ENCODE assay signal across 10 mouse cellular contexts in genomic region chr9:95089050-95089449, GRCm38 (mm10).
DNase-seq lines count a peak whose midpoint lies in the region; ATAC-seq and TF ChIP-seq lines count a peak whose summit lies in the region.
"Had no signal": no experiment of that assay in that cellular context is flagged by ENCODE, and none has a peak within 500 bp of the region (broad histone marks: within the 10 kb centered on the region; RNA-seq: fewer than 3 reads in every experiment).

No protein-coding gene starts in this region.

- no peak for TF ChIP-seq EP300 in liver, postnatal 0 days (IDR thresholded peaks at IDR 0.05; ENCODE audit: low read depth)

- H3K4me1 ChIP-seq in lung, embryonic 14.5 days (ENCODE audit: insufficient read depth), result no peaks in the 10 kb centered on the region
- no peaks in the 10 kb centered on the region for H3K4me1 ChIP-seq in lung, adult 2 months (ENCODE audit: control insufficient read depth, insufficient read depth, low read length)
- peaks cover 6% of the 10 kb centered on the region; the same call in 1 of the 2 replicates for H3K4me1 ChIP-seq in hindbrain, postnatal 0 days (ENCODE audit: insufficient read depth, low read length)
- H3K4me1 ChIP-seq in neural tube, embryonic 13.5 days (replicated peaks), result peaks cover 17% of the 10 kb centered on the region
- H3K4me1 ChIP-seq in liver, postnatal 0 days (ENCODE audit: insufficient read depth), result no peaks in the 10 kb centered on the region
- H3K4me1 ChIP-seq: heart, embryonic 15.5 days had no signal

- no peak for TF ChIP-seq POLR2A in lung, adult 2 months (IDR thresholded peaks at IDR 0.05; ENCODE audit: borderline replicate concordance, extremely low read depth, low read depth, low read length)

- H3K9me3 ChIP-seq in lung, embryonic 14.5 days (ENCODE audit: low read depth, low read length), result no peaks in the 10 kb centered on the region
- no peaks in the 10 kb centered on the region for H3K9me3 ChIP-seq in hindbrain, postnatal 0 days (ENCODE audit: low read length)
- H3K9me3 ChIP-seq in neural tube, embryonic 13.5 days, result no peaks in the 10 kb centered on the region
- no peaks in the 10 kb centered on the region for H3K9me3 ChIP-seq in liver, postnatal 0 days (ENCODE audit: low read length)
- H3K9me3 ChIP-seq: heart, embryonic 15.5 days had no signal

- no peak overlapping the region for H3K27ac ChIP-seq in lung, embryonic 14.5 days (ENCODE audit: low read depth)
- H3K27ac ChIP-seq in hindbrain, postnatal 0 days, result peak overlapping the region; percentile 54; the same call in 1 of the 2 replicates
- H3K27ac ChIP-seq in neural tube, embryonic 13.5 days (replicated peaks), result no peak overlapping the region
- H3K27ac ChIP-seq in liver, postnatal 0 days (ENCODE audit: low read depth), result no peak overlapping the region
- H3K27ac ChIP-seq: heart, embryonic 15.5 days had no signal

- DNase-seq in lung, embryonic 14.5 days, result peak; percentile 15
- DNase-seq in lung, adult 2 months, result no peak
- peak; percentile 63 for DNase-seq in brain, adult 2 months (ENCODE audit: low read depth, low spot score)
- peak; percentile 82 for DNase-seq in hindbrain, postnatal 0 days (ENCODE audit: low spot score)
- DNase-seq in liver, postnatal 0 days, result no peak
- no peak for DNase-seq in spleen, adult 12 weeks (ENCODE audit: low spot score)
- no peak for DNase-seq in testis, postnatal 10 days (ENCODE audit: low spot score)
- DNase-seq: embryo, embryonic 11 days had no signal

- no peaks in the 10 kb centered on the region for H3K27me3 ChIP-seq in lung, embryonic 14.5 days (ENCODE audit: insufficient read depth, low read length)
- H3K27me3 ChIP-seq in hindbrain, postnatal 0 days (ENCODE audit: insufficient read depth, low read length), result no peaks in the 10 kb centered on the region
- H3K27me3 ChIP-seq in neural tube, embryonic 13.5 days, result no peaks in the 10 kb centered on the region
- H3K27me3 ChIP-seq in liver, postnatal 0 days (ENCODE audit: insufficient read depth, low read length), result no peaks in the 10 kb centered on the region
- H3K27me3 ChIP-seq: heart, embryonic 15.5 days had no signal

- WGBS in lung, embryonic 14.5 days, result 65% methylated on average over 6 of the region's 6 CpGs
- 41% methylated on average over 6 of the region's 6 CpGs for WGBS in lung, adult 2 months
- 14% methylated on average over 6 of the region's 6 CpGs for WGBS in hindbrain, postnatal 0 days
- 27% methylated on average over 6 of the region's 6 CpGs for WGBS in neural tube, embryonic 13.5 days
- WGBS in liver, postnatal 0 days (ENCODE audit: insufficient replicate concordance), result 65% methylated on average over 6 of the region's 6 CpGs

- no peak for ATAC-seq in lung, embryonic 14.5 days (ENCODE audit: insufficient read depth)
- peak; percentile 92 for ATAC-seq in hindbrain, postnatal 0 days
- ATAC-seq in neural tube, embryonic 13.5 days (ENCODE audit: low read depth), result peak; percentile 79
- no peak for ATAC-seq in liver, postnatal 0 days

- H3K36me3 ChIP-seq in lung, embryonic 14.5 days (ENCODE audit: insufficient read depth), result no peaks in the 10 kb centered on the region
- no peaks in the 10 kb centered on the region for H3K36me3 ChIP-seq in hindbrain, postnatal 0 days (ENCODE audit: insufficient read depth, low read length)
- H3K36me3 ChIP-seq in neural tube, embryonic 13.5 days, result no peaks in the 10 kb centered on the region
- no peaks in the 10 kb centered on the region for H3K36me3 ChIP-seq in liver, postnatal 0 days (replicated peaks; ENCODE audit: insufficient read depth, low read length)
- H3K36me3 ChIP-seq: heart, embryonic 15.5 days had no signal

- no peak for TF ChIP-seq CTCF in lung, embryonic 14.5 days (IDR thresholded peaks at IDR 0.05; ENCODE audit: low read depth)
- no peak for TF ChIP-seq CTCF in lung, adult 2 months (IDR thresholded peaks at IDR 0.05; ENCODE audit: insufficient read depth, low read length)
- no peak for TF ChIP-seq CTCF in hindbrain, postnatal 0 days (IDR thresholded peaks at IDR 0.05; ENCODE audit: low read depth)
- TF ChIP-seq CTCF in liver, postnatal 0 days (IDR thresholded peaks at IDR 0.05; ENCODE audit: low read depth), result no peak

- H3K4me2 ChIP-seq in lung, embryonic 14.5 days, result no peak overlapping the region
- H3K4me2 ChIP-seq in hindbrain, postnatal 0 days (ENCODE audit: low read depth, low read length), result no peak overlapping the region
- no peak overlapping the region for H3K4me2 ChIP-seq in neural tube, embryonic 13.5 days
- H3K4me2 ChIP-seq in liver, postnatal 0 days (ENCODE audit: low read depth, low read length), result no peak overlapping the region
- H3K4me2 ChIP-seq: heart, embryonic 15.5 days had no signal

- H3K9ac ChIP-seq in lung, embryonic 14.5 days, result no peak overlapping the region
- no peak overlapping the region for H3K9ac ChIP-seq in hindbrain, postnatal 0 days (replicated peaks; ENCODE audit: low read length)
- H3K9ac ChIP-seq in neural tube, embryonic 13.5 days, result no peak overlapping the region
- no peak overlapping the region for H3K9ac ChIP-seq in liver, postnatal 0 days (replicated peaks)
- H3K9ac ChIP-seq: heart, embryonic 15.5 days had no signal

- H3K4me3 ChIP-seq in lung, embryonic 14.5 days (ENCODE audit: low read depth, low read length), result no peak overlapping the region
- H3K4me3 ChIP-seq in lung, adult 2 months (replicated peaks; ENCODE audit: extremely low read depth, low read depth, low read length), result no peak overlapping the region
- H3K4me3 ChIP-seq in hindbrain, postnatal 0 days (ENCODE audit: low read length), result no peak overlapping the region
- no peak overlapping the region for H3K4me3 ChIP-seq in neural tube, embryonic 13.5 days
- H3K4me3 ChIP-seq in liver, postnatal 0 days (ENCODE audit: low read depth, low read length), result no peak overlapping the region
- H3K4me3 ChIP-seq: heart, embryonic 15.5 days had no signal

Comparison
In these comparisons a context has a peak if more than half of its experiments do, and no peak if none do; other contexts are left out.
1. DNase-seq: peak in lung, embryonic 14.5 days (single experiment), brain, adult 2 months (single experiment) and hindbrain, postnatal 0 days (single experiment); none in lung, adult 2 months (single experiment), liver, postnatal 0 days (single experiment), spleen, adult 12 weeks (single experiment) and testis, postnatal 10 days (single experiment).
2. ATAC-seq: peak in hindbrain, postnatal 0 days (single experiment) and neural tube, embryonic 13.5 days (single experiment); none in lung, embryonic 14.5 days (single experiment) and liver, postnatal 0 days (single experiment).